Mouse (Mus musculus) CH12.LX (cell line): Measurements from ENCODE around the gene Hebp1. TPM values are rescaled to one million over a fixed set of nuclear protein-coding genes. Genes with fewer than 3 reads are reported as not detected.

ENCODE experiments used
- DNase-seq: peaks from one replicate; pipeline ENCODE4 v3.0.0-alpha.2; 2013; ENCODE audit errors: extremely low read depth
- H3K27ac ChIP-seq: 2 replicates; pipeline ENCODE4 v1.5.1; 2012; ENCODE audit warnings: low read depth, mild to moderate bottlenecking, control low read depth, moderate library complexity; ENCODE audit not compliant: insufficient read depth
- H3K27me3 ChIP-seq: replicated peaks from 2 replicates; pipeline ENCODE3; 2012; ENCODE audit warnings: inconsistent platforms
- H3K36me3 ChIP-seq, 2 experiments: replicated peaks in 1 of 2; 2 replicates each; pipeline versions ENCODE3 to v1.6.1; 2012; ENCODE audit warnings: inconsistent platforms in 1 of 2, low read length in 1 of 2, mild to moderate bottlenecking in 1 of 2, mixed read lengths in 1 of 2, moderate library complexity in 1 of 2; ENCODE audit not compliant: control insufficient read depth in 1 of 2, insufficient read depth in 1 of 2
- H3K4me1 ChIP-seq, 2 experiments: 2 replicates each; pipeline ENCODE4 v1.6.1; 2012; ENCODE audit warnings: inconsistent platforms in 1 of 2, moderate library complexity in 1 of 2; ENCODE audit not compliant: insufficient read depth in 2 of 2, control insufficient read depth in 1 of 2
- H3K4me2 ChIP-seq: 2 replicates; pipeline ENCODE4 v1.6.1; 2012; ENCODE audit warnings: low read depth, mild to moderate bottlenecking, control low read depth; ENCODE audit not compliant: poor library complexity, insufficient read depth, severe bottlenecking
- H3K4me3 ChIP-seq, 3 experiments: fragments of 150-350 bp in 1 of 3; sonication (generic) in 1 of 3; replicated peaks in 1 of 3; 2 replicates each; pipeline versions ENCODE3 to v1.5.1; 2011 to 2012; ENCODE audit warnings: low read depth in 2 of 3, low read length in 2 of 3, mild to moderate bottlenecking in 2 of 3, moderate library complexity in 2 of 3, control low read depth in 1 of 3, improper control_type of control experiment in 1 of 3, inconsistent platforms in 1 of 3, mixed read lengths in 1 of 3; ENCODE audit not compliant: poor library complexity in 1 of 3
- H3K79me2 ChIP-seq: replicated peaks from 2 replicates; pipeline ENCODE4 v1.6.1; 2012; ENCODE audit warnings: mild to moderate bottlenecking, moderate library complexity; ENCODE audit not compliant: control insufficient read depth, poor library complexity, insufficient read depth, severe bottlenecking; ENCODE audit errors: extremely low read depth
- H3K9ac ChIP-seq: 2 replicates; pipeline ENCODE4 v1.6.1; 2012; ENCODE audit warnings: low read depth, mild to moderate bottlenecking, control low read depth, moderate library complexity; ENCODE audit not compliant: insufficient read depth
- H3K9me3 ChIP-seq: replicated peaks from 2 replicates; pipeline ENCODE3; 2012; ENCODE audit warnings: low read length, inconsistent platforms, mixed read lengths
- CTCF ChIP-seq, 2 experiments: IDR thresholded peaks in 1 of 2; conservative IDR thresholded peaks in 1 of 2; 2 replicates each; pipeline ENCODE4 v1.5.1; 2011 to 2012; ENCODE audit warnings: low read depth in 2 of 2, low read length in 2 of 2, improper control_type of control experiment in 1 of 2, inconsistent platforms in 1 of 2, mild to moderate bottlenecking in 1 of 2, moderate library complexity in 1 of 2
- E2F4 ChIP-seq: IDR thresholded peaks from 2 replicates; pipeline ENCODE4 v1.6.1; 2011; ENCODE audit warnings: low read depth, low read length, improper control_type of control experiment; ENCODE audit not compliant: insufficient replicate concordance
- HCFC1 ChIP-seq: IDR thresholded peaks from 2 replicates; pipeline ENCODE4 v1.6.1; 2012; ENCODE audit warnings: low read depth, mild to moderate bottlenecking, inconsistent platforms, low read length, improper control_type of control experiment
- KAT2A ChIP-seq: IDR thresholded peaks from 2 replicates; pipeline ENCODE4 v1.6.1; 2012; ENCODE audit warnings: low read length, improper control_type of control experiment, inconsistent platforms; ENCODE audit not compliant: insufficient replicate concordance
- MEF2A ChIP-seq: IDR thresholded peaks from 2 replicates; pipeline ENCODE4 v1.6.1; 2014; ENCODE audit warnings: low read depth, mild to moderate bottlenecking, inconsistent platforms, low read length, improper control_type of control experiment, borderline replicate concordance
- NELFE ChIP-seq: IDR thresholded peaks from 2 replicates; pipeline ENCODE4 v1.6.1; 2011; ENCODE audit warnings: low read depth, low read length, improper control_type of control experiment
- NRF1 ChIP-seq: IDR thresholded peaks from 2 replicates; pipeline ENCODE4 v1.6.1; 2014; ENCODE audit warnings: low read depth, mild to moderate bottlenecking, inconsistent platforms, low read length, improper control_type of control experiment, moderate library complexity
- POLR2A ChIP-seq: IDR thresholded peaks from 2 replicates; pipeline ENCODE4 v1.6.1; 2011; ENCODE audit warnings: low read depth, mild to moderate bottlenecking, improper control_type of control experiment, low read length
- POLR2AphosphoS2 ChIP-seq: IDR thresholded peaks from 2 replicates; pipeline ENCODE4 v1.6.1; 2011; ENCODE audit warnings: low read depth, low read length, improper control_type of control experiment
- RCOR1 ChIP-seq: conservative IDR thresholded peaks from 2 replicates; pipeline ENCODE4 v1.6.1; 2012; ENCODE audit warnings: low read depth, mild to moderate bottlenecking, inconsistent platforms, low read length, improper control_type of control experiment
- SMC3 ChIP-seq: IDR thresholded peaks from 2 replicates; pipeline ENCODE4 v1.6.1; 2011; ENCODE audit warnings: low read depth, low read length, improper control_type of control experiment
- ZMIZ1 ChIP-seq: IDR thresholded peaks from 2 replicates; pipeline ENCODE4 v1.6.1; 2012; ENCODE audit warnings: low read depth, mild to moderate bottlenecking, inconsistent platforms, low read length, improper control_type of control experiment
- ZNF384 ChIP-seq: IDR thresholded peaks from 2 replicates; pipeline ENCODE4 v1.6.1; 2012; ENCODE audit warnings: low read depth, low read length, improper control_type of control experiment, inconsistent platforms
- dilution Hi-C: fragments of 300-500 bp; cut with MboI; formaldehyde crosslinking; loops from 2 replicates; pipeline ENCODE4 v1.14.3; 2020; ENCODE audit warnings: low sequenced_read_pairs; ENCODE audit not compliant: extremely low pct_unique_long_range_greater_than_20kb, extremely low pct_ligation_motif_present
- in situ Hi-C: fragments of 300-500 bp; cut with MboI; formaldehyde crosslinking; loops from 3 replicates; pipeline ENCODE4 v1.14.3; 2019; ENCODE audit warnings: low sequenced_read_pairs, low pct_ligation_motif_present, low pct_unique_long_range_greater_than_20kb, mixed read lengths
- polyA plus RNA-seq: library from polyadenylated mRNA; unstranded; fragments of >175 nt; gene quantifications from 2 replicates; pipeline ENCODE4 v1.2.1, GENCODE M21; 2012; ENCODE audit warnings: low read depth; ENCODE audit not compliant: insufficient read length
- total RNA-seq, 2 experiments: library from RNA; depleted of rRNA; stranded (reverse); fragments of 300-350 nt in 1 of 2; fragments of >200 nt in 1 of 2; gene quantifications; 2 replicates each; pipeline ENCODE4 v1.2.3; 2012 to 2014

Hebp1 gene
- total and polyA plus RNA-seq, 3 experiments, result not detected

DNA sequence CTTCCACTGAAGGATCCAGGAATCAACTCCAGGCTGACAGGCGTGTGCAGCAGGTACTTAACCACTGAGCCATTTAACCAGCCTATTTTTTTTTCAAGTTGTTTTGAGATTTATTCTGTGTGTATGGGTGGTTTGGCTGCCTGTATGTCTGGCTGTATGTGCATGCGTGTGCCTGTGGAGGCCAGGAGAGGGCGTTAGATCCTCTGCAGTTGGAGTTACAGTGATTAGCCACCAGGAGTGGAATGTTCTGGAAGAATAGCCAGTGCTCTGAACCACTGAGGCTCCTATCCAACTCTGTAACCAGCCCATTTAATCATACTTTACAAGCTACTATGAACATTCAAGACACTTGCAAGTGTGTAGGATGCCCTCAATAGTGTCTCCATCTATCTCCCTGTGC lies 38.8 kb upstream of the Hebp1 start:
- no peak for DNase-seq
- TF ChIP-seq CTCF (conservative IDR thresholded peaks at IDR 0.05 in 1 of 2, IDR thresholded peaks at IDR 0.05 in 1 of 2; ENCODE audit: low read depth in 2 of 2, low read length in 2 of 2) (peak in 1 of 2 experiments; percentile 19; a peak in 1 of 4 replicates), NRF1 (no peak)
- dilution Hi-C loops (no loop called here), in situ Hi-C loops (no loop called here)
- Histone ChIP-seq H3K9me3 (no peaks in the 10 kb centered on the region), H3K79me2 (no peaks in the 10 kb centered on the region), H3K36me3 (no peaks in the 10 kb centered on the region), H3K27me3 (no peaks in the 10 kb centered on the region), H3K4me1 (peaks cover 0 to 14% of the 10 kb centered on the region in 2 experiments; a peak in 2 of 4 replicates), H3K4me2 (no peak overlapping the region), H3K4me3 (no peak overlapping the region), H3K9ac (no peak overlapping the region), H3K27ac (no peak overlapping the region)

DNA sequence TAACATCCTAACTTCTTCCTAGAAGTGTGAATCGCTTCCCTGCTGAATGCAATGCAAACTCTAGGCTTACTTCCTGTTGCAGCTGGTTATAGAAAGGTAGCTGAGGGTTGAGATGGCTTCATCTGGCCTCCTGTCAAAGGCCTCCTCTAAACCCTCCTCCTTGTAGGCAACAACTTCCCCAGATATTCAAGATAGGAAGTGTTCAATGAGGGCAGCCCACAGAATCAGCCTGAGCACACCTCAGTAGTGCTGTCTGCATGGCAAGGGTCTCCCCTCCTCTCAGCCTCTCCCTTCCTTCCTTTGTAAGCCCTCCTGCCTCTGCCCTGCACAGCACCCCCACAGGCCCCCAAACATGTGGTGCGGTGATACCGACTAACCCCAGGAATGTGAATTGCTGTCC lies 37.9 kb upstream of the Hebp1 start:
- Histone ChIP-seq H3K9me3 (no peaks in the 10 kb centered on the region), H3K9ac (no peak overlapping the region), H3K4me1 (peaks cover 0 to 20% of the 10 kb centered on the region in 2 experiments; a peak in 2 of 4 replicates), H3K27ac (no peak overlapping the region), H3K27me3 (no peaks in the 10 kb centered on the region), H3K79me2 (no peaks in the 10 kb centered on the region), H3K4me2 (no peak overlapping the region), H3K4me3 (no peak overlapping the region), H3K36me3 (no peaks in the 10 kb centered on the region)
- no peak for TF ChIP-seq ZNF384
- no peak for TF ChIP-seq E2F4
- TF ChIP-seq HCFC1, result no peak
- TF ChIP-seq SMC3, result no peak
- no peak for DNase-seq
- dilution Hi-C loops, result no loop called here
- in situ Hi-C loops, result no loop called here

DNA sequence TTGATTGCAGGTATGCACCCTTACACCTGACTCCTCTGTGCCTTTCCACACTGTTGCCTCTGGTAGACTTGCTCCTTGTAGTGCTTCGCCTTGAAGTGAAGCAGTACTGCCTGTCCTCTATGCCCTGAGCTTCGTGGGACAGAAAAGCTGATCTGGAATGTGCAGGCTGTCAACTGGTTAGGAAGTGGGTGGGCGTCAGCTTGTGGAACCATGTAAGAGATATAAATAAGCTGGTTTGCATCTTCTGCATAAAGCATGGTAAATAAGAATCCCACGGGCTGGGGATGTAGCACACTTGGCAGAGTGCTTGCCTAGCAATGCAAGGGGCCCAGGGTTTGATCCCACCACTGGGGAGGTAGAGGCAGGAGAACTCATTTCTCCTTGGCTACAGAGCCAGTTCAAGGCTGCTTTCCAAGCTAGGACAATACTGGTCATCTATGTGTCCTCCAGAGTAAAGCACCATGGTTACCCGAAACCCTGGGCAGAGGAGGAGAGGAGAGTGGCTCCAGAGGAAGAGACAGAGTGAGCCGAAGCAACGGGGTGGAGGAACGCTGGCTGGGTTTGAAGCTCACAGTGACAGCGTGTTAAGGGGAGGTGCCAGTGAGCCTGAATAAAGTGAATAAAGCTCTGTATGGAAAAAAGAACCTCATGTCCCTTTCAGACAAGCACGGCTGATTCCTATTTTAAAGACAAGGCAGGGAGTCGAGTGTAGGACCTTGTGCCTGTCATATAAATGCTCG lies 34.8 kb upstream of the Hebp1 start:
- Histone ChIP-seq H3K79me2 (no peaks in the 10 kb centered on the region), H3K4me2 (no peak overlapping the region), H3K9me3 (no peaks in the 10 kb centered on the region), H3K27me3 (no peaks in the 10 kb centered on the region), H3K9ac (no peak overlapping the region), H3K27ac (no peak overlapping the region), H3K4me3 (no peak overlapping the region), H3K4me1 (peaks cover 5 to 48% of the 10 kb centered on the region in 2 experiments)
- DNase-seq, result no peak
- dilution Hi-C loops, result no loop called here
- in situ Hi-C loops, result no loop called here
- TF ChIP-seq NELFE (no peak), POLR2AphosphoS2 (no peak), ZMIZ1 (no peak), MEF2A (no peak), RCOR1 (no peak), KAT2A (no peak), POLR2A (no peak), CTCF (conservative IDR thresholded peaks at IDR 0.05 in 1 of 2, IDR thresholded peaks at IDR 0.05 in 1 of 2; ENCODE audit: low read depth in 2 of 2, low read length in 2 of 2) (no peak)
- TF ChIP-seq, all 38 proteins: peak for 0
- no peaks in the 10 kb centered on the region for H3K36me3 ChIP-seq
